Mouse (Mus musculus) testis, adult 2 months (tissue): ENCODE data around the gene Myb.

Experiments
- CTCF ChIP-seq: fragments of 200-500 bp; IDR thresholded peaks from 2 replicates; pipeline ENCODE4 v1.5.1; 2012; ENCODE audit warnings: low read depth, mild to moderate bottlenecking, inconsistent platforms, low read length, moderate library complexity; ENCODE audit not compliant: control insufficient read depth, insufficient read depth, insufficient replicate concordance
- POLR2A ChIP-seq: fragments of 200-500 bp; IDR thresholded peaks from 2 replicates; pipeline ENCODE4 v1.6.1; 2012; ENCODE audit warnings: low read depth, mild to moderate bottlenecking, inconsistent platforms, low read length, moderate library complexity; ENCODE audit not compliant: control insufficient read depth

- TF ChIP-seq POLR2A (no peak), CTCF (no peak)
These were observed 84.6 kb downstream of the Myb start for GRCm38 (mm10) chr10:21076137-21076536.
